25 mouse cellular contexts compared by ENCODE assay signal in genomic region chr7:27631439-27631838, GRCm38 (mm10). TPM values are rescaled to one million over a fixed set of nuclear protein-coding genes. Genes with fewer than 3 reads are reported as not detected.
"Had no signal": no experiment of that assay in that cellular context is flagged by ENCODE, and none has a peak within 500 bp of the region (broad histone marks: within the 10 kb centered on the region; RNA-seq: fewer than 3 reads in every experiment).

No protein-coding gene starts in this region.

- DNase-seq: kidney, postnatal 14 days; kidney, postnatal 4 days; liver; lung, adult 18-20 months; lung, postnatal 10 days; lung, postnatal 36 days; right cerebral cortex, adult 18-20 months; right cerebral cortex, postnatal 14 days; right cerebral cortex, postnatal 4 days; thymus, adult 2 months; thymus, postnatal 14 days; thymus, postnatal 4 days had no signal

- H3K4me3 ChIP-seq: limb, embryonic 10.5 days; limb, embryonic 13.5 days; liver, embryonic 12.5 days; liver, embryonic 15.5 days; lung, embryonic 15.5 days; megakaryocyte, embryonic 14.5 days; midbrain, embryonic 10.5 days; midbrain, embryonic 13.5 days; myocyte; neural tube, embryonic 13.5 days had no signal

- H3K27me3 ChIP-seq: limb, embryonic 13.5 days; liver, embryonic 12.5 days; liver, embryonic 15.5 days; lung, embryonic 15.5 days; megakaryocyte, embryonic 14.5 days; midbrain, embryonic 13.5 days; neural tube, embryonic 13.5 days had no signal

- H3K4me1 ChIP-seq: limb, embryonic 10.5 days; limb, embryonic 13.5 days; liver, embryonic 12.5 days; liver, embryonic 15.5 days; lung, embryonic 15.5 days; midbrain, embryonic 10.5 days; midbrain, embryonic 13.5 days; neural tube, embryonic 13.5 days had no signal

- H3K27ac ChIP-seq: limb, embryonic 10.5 days; limb, embryonic 13.5 days; liver, embryonic 12.5 days; liver, embryonic 15.5 days; lung, embryonic 15.5 days; midbrain, embryonic 10.5 days; midbrain, embryonic 13.5 days; neural tube, embryonic 13.5 days; stomach, postnatal 0 days had no signal

RNA-seq across cellular contexts. Expression of gene Ttc9b, which starts 22.3 kb away (rescaled TPM):
- total RNA-seq: monocyte, adult 5-6 weeks; neutrophil, adult 5-6 weeks had no signal
- polyA plus RNA-seq: liver, embryonic 12.5 days; thymus, adult 2 months had no signal
